Mouse (Mus musculus): ENCODE data around the gene Skap1. TPM values are rescaled to one million over a fixed set of nuclear protein-coding genes. Genes with fewer than 3 reads are reported as not detected.

The Skap1 gene
- polyA plus RNA-seq, 1 experiment from 2014 or later: 0.23 TPM

- Histone ChIP-seq H3K27ac (replicated peaks in 1 of 2; ENCODE audit: control insufficient read depth in 1 of 2, insufficient read depth in 1 of 2, low read depth in 2 of 2, low read length in 2 of 2) (no peak overlapping the region), H3K4me3 (ENCODE audit: control insufficient read depth in 1 of 2, insufficient read depth in 1 of 2, low read depth in 1 of 2, low read length in 2 of 2) (no peak overlapping the region), H3K27me3 (ENCODE audit: control insufficient read depth, insufficient read depth, low read length) (no peaks in the 10 kb centered on the region; the same call in 1 of the 2 replicates), H3K4me1 (ENCODE audit: control insufficient read depth in 2 of 2, insufficient read depth in 2 of 2, low read length in 2 of 2) (no peaks in the 10 kb centered on the region), H3K4me2 (ENCODE audit: low read length) (no peak overlapping the region), H3K9me3 (ENCODE audit: control insufficient read depth, low read length) (no peaks in the 10 kb centered on the region), H3K9ac (ENCODE audit: low read length) (no peak overlapping the region), H3K36me3 (ENCODE audit: control insufficient read depth, insufficient read depth, low read length) (no peaks in the 10 kb centered on the region)
- WGBS: 98% methylated on average over 2 of the region's 2 CpGs
- no peak for ATAC-seq (ENCODE audit: insufficient number of reproducible peaks, insufficient read depth, low FRiP score, low read depth)
These were observed 290.9 kb downstream of the Skap1 start for GRCm38 (mm10) chr11:96755298-96755697.

DNA sequence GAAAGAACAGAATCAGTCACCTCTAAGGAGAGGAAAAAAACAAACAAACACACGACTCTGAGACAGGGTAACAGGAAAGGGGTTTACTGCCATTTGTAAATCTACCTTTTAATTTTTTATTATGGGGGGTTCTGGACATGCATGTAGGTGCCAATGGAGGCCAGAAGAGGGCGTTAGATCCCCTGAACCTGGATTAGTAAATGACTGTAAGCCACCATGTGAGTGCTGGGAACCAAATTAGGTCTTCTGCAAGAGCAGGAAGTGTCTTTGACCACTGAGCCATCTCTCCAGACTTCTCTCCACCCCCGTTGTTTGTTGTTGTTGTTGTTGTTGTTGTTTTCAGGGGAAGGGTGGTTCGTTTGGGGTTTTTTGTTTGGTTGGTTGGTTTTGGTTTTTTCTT lies 293.0 kb downstream of the Skap1 start:
- Histone ChIP-seq H3K27ac (replicated peaks in 1 of 2; ENCODE audit: control insufficient read depth in 1 of 2, insufficient read depth in 1 of 2, low read depth in 2 of 2, low read length in 2 of 2) (no peak overlapping the region), H3K4me2 (ENCODE audit: low read length) (no peak overlapping the region), H3K4me1 (ENCODE audit: control insufficient read depth in 2 of 2, insufficient read depth in 2 of 2, low read length in 2 of 2) (no peaks in the 10 kb centered on the region), H3K27me3 (ENCODE audit: control insufficient read depth, insufficient read depth, low read length) (no peaks in the 10 kb centered on the region), H3K9me3 (ENCODE audit: control insufficient read depth, low read length) (no peaks in the 10 kb centered on the region), H3K9ac (ENCODE audit: low read length) (no peak overlapping the region), H3K4me3 (ENCODE audit: control insufficient read depth in 1 of 2, insufficient read depth in 1 of 2, low read depth in 1 of 2, low read length in 2 of 2) (no peak overlapping the region), H3K36me3 (ENCODE audit: control insufficient read depth, insufficient read depth, low read length) (no peaks in the 10 kb centered on the region)
- ATAC-seq (ENCODE audit: insufficient number of reproducible peaks, insufficient read depth, low FRiP score, low read depth): no peak
- 48% methylated on average over 4 of the region's 4 CpGs for WGBS

- Histone ChIP-seq H3K4me1 (ENCODE audit: control insufficient read depth in 2 of 2, insufficient read depth in 2 of 2, low read length in 2 of 2) (no peaks in the 10 kb centered on the region), H3K4me2 (ENCODE audit: low read length) (no peak overlapping the region), H3K9ac (ENCODE audit: low read length) (no peak overlapping the region), H3K27me3 (ENCODE audit: control insufficient read depth, insufficient read depth, low read length) (no peaks in the 10 kb centered on the region), H3K36me3 (ENCODE audit: control insufficient read depth, insufficient read depth, low read length) (no peaks in the 10 kb centered on the region), H3K4me3 (ENCODE audit: control insufficient read depth in 1 of 2, insufficient read depth in 1 of 2, low read depth in 1 of 2, low read length in 2 of 2) (no peak overlapping the region), H3K27ac (replicated peaks in 1 of 2; ENCODE audit: control insufficient read depth in 1 of 2, insufficient read depth in 1 of 2, low read depth in 2 of 2, low read length in 2 of 2) (no peak overlapping the region), H3K9me3 (ENCODE audit: control insufficient read depth, low read length) (no peaks in the 10 kb centered on the region)
- no peak for ATAC-seq (ENCODE audit: insufficient number of reproducible peaks, insufficient read depth, low FRiP score, low read depth)
- 55% methylated on average over 5 of the region's 5 CpGs for WGBS
These were observed 294.0 kb downstream of the Skap1 start for GRCm38 (mm10) chr11:96758402-96758801.

- H3K4me2 ChIP-seq (ENCODE audit: low read length): no peak overlapping the region
- no peaks in the 10 kb centered on the region for H3K9me3 ChIP-seq (ENCODE audit: control insufficient read depth, low read length)
- H3K27me3 ChIP-seq (ENCODE audit: control insufficient read depth, insufficient read depth, low read length): no peaks in the 10 kb centered on the region
- 39% methylated on average over 3 of the region's 3 CpGs for WGBS
- ATAC-seq (ENCODE audit: insufficient number of reproducible peaks, insufficient read depth, low FRiP score, low read depth): no peak
- H3K27ac ChIP-seq (replicated peaks in 1 of 2; ENCODE audit: control insufficient read depth in 1 of 2, insufficient read depth in 1 of 2, low read depth in 2 of 2, low read length in 2 of 2): no peak overlapping the region
- no peak overlapping the region for H3K4me3 ChIP-seq (ENCODE audit: control insufficient read depth in 1 of 2, insufficient read depth in 1 of 2, low read depth in 1 of 2, low read length in 2 of 2)
- H3K9ac ChIP-seq (ENCODE audit: low read length): no peak overlapping the region
- no peaks in the 10 kb centered on the region for H3K36me3 ChIP-seq (ENCODE audit: control insufficient read depth, insufficient read depth, low read length)
- no peaks in the 10 kb centered on the region; a peak in 1 of 4 replicates for H3K4me1 ChIP-seq (ENCODE audit: control insufficient read depth in 2 of 2, insufficient read depth in 2 of 2, low read length in 2 of 2)
These were observed 295.6 kb downstream of the Skap1 start for GRCm38 (mm10) chr11:96760042-96760441.

DNA sequence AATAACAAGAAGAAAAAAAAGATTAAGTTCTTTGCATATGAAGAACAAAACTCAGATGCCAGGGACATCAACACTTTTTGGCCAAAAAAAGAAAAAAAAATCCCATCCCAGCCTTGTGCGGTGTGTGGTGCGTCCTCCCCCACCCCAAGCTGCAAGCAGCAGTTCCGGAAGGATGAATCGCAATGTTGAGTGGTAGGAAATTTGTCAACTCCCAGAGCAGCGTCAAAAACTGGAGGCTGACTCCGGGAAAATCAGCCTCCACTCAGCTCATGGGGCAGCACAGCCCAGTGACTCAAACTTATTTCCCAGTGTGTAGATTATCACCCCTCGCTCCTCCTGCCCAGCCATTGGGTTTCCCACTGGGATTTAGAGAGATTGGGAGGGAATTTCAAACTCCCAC lies 297.6 kb downstream of the Skap1 start:
- 55% methylated on average over 7 of the region's 7 CpGs for WGBS
- Histone ChIP-seq H3K9ac (ENCODE audit: low read length) (no peak overlapping the region), H3K27ac (replicated peaks in 1 of 2; ENCODE audit: control insufficient read depth in 1 of 2, insufficient read depth in 1 of 2, low read depth in 2 of 2, low read length in 2 of 2) (no peak overlapping the region), H3K27me3 (ENCODE audit: control insufficient read depth, insufficient read depth, low read length) (no peaks in the 10 kb centered on the region), H3K4me2 (ENCODE audit: low read length) (no peak overlapping the region), H3K4me1 (ENCODE audit: control insufficient read depth in 2 of 2, insufficient read depth in 2 of 2, low read length in 2 of 2) (peaks cover 0 to 2% of the 10 kb centered on the region in 2 experiments; a peak in 2 of 4 replicates), H3K36me3 (ENCODE audit: control insufficient read depth, insufficient read depth, low read length) (no peaks in the 10 kb centered on the region), H3K4me3 (ENCODE audit: control insufficient read depth in 1 of 2, insufficient read depth in 1 of 2, low read depth in 1 of 2, low read length in 2 of 2) (no peak overlapping the region), H3K9me3 (ENCODE audit: control insufficient read depth, low read length) (no peaks in the 10 kb centered on the region)
- no peak for ATAC-seq (ENCODE audit: insufficient number of reproducible peaks, insufficient read depth, low FRiP score, low read depth)

- H3K4me3 ChIP-seq (ENCODE audit: control insufficient read depth in 1 of 2, insufficient read depth in 1 of 2, low read depth in 1 of 2, low read length in 2 of 2): no peak overlapping the region
- no peaks in the 10 kb centered on the region for H3K9me3 ChIP-seq (ENCODE audit: control insufficient read depth, low read length)
- peaks cover 0 to 2% of the 10 kb centered on the region in 2 experiments; a peak in 2 of 4 replicates for H3K4me1 ChIP-seq (ENCODE audit: control insufficient read depth in 2 of 2, insufficient read depth in 2 of 2, low read length in 2 of 2)
- ATAC-seq (ENCODE audit: insufficient number of reproducible peaks, insufficient read depth, low FRiP score, low read depth): no peak
- H3K36me3 ChIP-seq (ENCODE audit: control insufficient read depth, insufficient read depth, low read length): 0 out of 2 replicates have a peak, but pooled peaks cover 4% of the 10 kb centered on the region
- 65% methylated on average over 15 of the region's 15 CpGs for WGBS
- no peak overlapping the region for H3K9ac ChIP-seq (ENCODE audit: low read length)
- H3K27ac ChIP-seq (replicated peaks in 1 of 2; ENCODE audit: control insufficient read depth in 1 of 2, insufficient read depth in 1 of 2, low read depth in 2 of 2, low read length in 2 of 2): no peak overlapping the region
- H3K4me2 ChIP-seq (ENCODE audit: low read length): no peak overlapping the region
- H3K27me3 ChIP-seq (ENCODE audit: control insufficient read depth, insufficient read depth, low read length): no peaks in the 10 kb centered on the region
These were observed 298.5 kb downstream of the Skap1 start for GRCm38 (mm10) chr11:96762742-96763470.

GRCm38 (mm10) chr11:96764511-96765350 lies 300.3 kb downstream of the Skap1 start:
- H3K9me3 ChIP-seq (ENCODE audit: control insufficient read depth, low read length): no peaks in the 10 kb centered on the region
- no peak for ATAC-seq (ENCODE audit: insufficient number of reproducible peaks, insufficient read depth, low FRiP score, low read depth)
- peaks cover 0 to 2% of the 10 kb centered on the region in 2 experiments; a peak in 2 of 4 replicates for H3K4me1 ChIP-seq (ENCODE audit: control insufficient read depth in 2 of 2, insufficient read depth in 2 of 2, low read length in 2 of 2)
- H3K9ac ChIP-seq (ENCODE audit: low read length): no peak overlapping the region
- H3K4me2 ChIP-seq (ENCODE audit: low read length): no peak overlapping the region
- 46% methylated on average over 13 of the region's 13 CpGs for WGBS
- no peaks in the 10 kb centered on the region for H3K27me3 ChIP-seq (ENCODE audit: control insufficient read depth, insufficient read depth, low read length)
- peaks cover 20% of the 10 kb centered on the region for H3K36me3 ChIP-seq (ENCODE audit: control insufficient read depth, insufficient read depth, low read length)
- peak overlapping the region in 1 of 2 experiments; percentile 42; a peak in 2 of 4 replicates for H3K27ac ChIP-seq (replicated peaks in 1 of 2; ENCODE audit: control insufficient read depth in 1 of 2, insufficient read depth in 1 of 2, low read depth in 2 of 2, low read length in 2 of 2)
- H3K4me3 ChIP-seq (ENCODE audit: control insufficient read depth in 1 of 2, insufficient read depth in 1 of 2, low read depth in 1 of 2, low read length in 2 of 2): no peak overlapping the region
